Mouse (Mus musculus) bone marrow macrophage, adult 2 months (primary cell): Measurements from ENCODE around the gene Ccdc6.

Source experiments
- CTCF ChIP-seq: IDR thresholded peaks from 2 replicates; pipeline ENCODE4 v1.5.1; 2012; ENCODE audit warnings: low read depth, mild to moderate bottlenecking, low read length, moderate library complexity
- POLR2A ChIP-seq: IDR thresholded peaks from 2 replicates; pipeline ENCODE4 v1.6.1; 2012; ENCODE audit warnings: mild to moderate bottlenecking, low read depth, low read length, borderline replicate concordance

- TF ChIP-seq POLR2A = peak; percentile 90
- TF ChIP-seq CTCF = no peak
Observed at GRCm38 (mm10) chr10:70195279-70195678, 98.4 kb downstream of the Ccdc6 start.
